Comparison of ENCODE assay signal across 10 mouse cellular contexts in genomic region chr4:53219351-53219750, GRCm38 (mm10). TPM values are rescaled to one million over a fixed set of nuclear protein-coding genes. Genes with fewer than 3 reads are reported as not detected.
A peak's percentile ranks its signal among the peaks of the same experiment; 100 is the strongest.
DNase-seq lines count a peak whose midpoint lies in the region; ATAC-seq and TF ChIP-seq lines count a peak whose summit lies in the region.
"Had no signal": no experiment of that assay in that cellular context is flagged by ENCODE, and none has a peak within 500 bp of the region (broad histone marks: within the 10 kb centered on the region; RNA-seq: fewer than 3 reads in every experiment).

No protein-coding gene starts in this region.

- WGBS in forebrain, embryonic 15.5 days, result 38% methylated on average over 3 of the region's 3 CpGs
- 48% methylated on average over 3 of the region's 3 CpGs for WGBS in forebrain, embryonic 12.5 days
- WGBS in lung, postnatal 0 days, result 34% methylated on average over 3 of the region's 3 CpGs

- ATAC-seq in forebrain, embryonic 15.5 days (replicated peaks), result peak; percentile 14
- ATAC-seq in forebrain, embryonic 12.5 days (ENCODE audit: low FRiP score), result no peak
- peak; percentile 56 for ATAC-seq in lung, postnatal 0 days

- H3K27ac ChIP-seq in forebrain, embryonic 15.5 days (replicated peaks), result peak overlapping the region; percentile 86
- no peak overlapping the region for H3K27ac ChIP-seq in forebrain, embryonic 12.5 days
- H3K27ac ChIP-seq in lung, postnatal 0 days (ENCODE audit: low read length), result 0 out of 2 replicates have a peak overlapping the region, but pooled peaks have one; percentile 59

- peaks cover 27% of the 10 kb centered on the region for H3K4me1 ChIP-seq in forebrain, embryonic 15.5 days
- peaks cover 23% of the 10 kb centered on the region for H3K4me1 ChIP-seq in forebrain, embryonic 12.5 days
- peaks cover 15% of the 10 kb centered on the region for H3K4me1 ChIP-seq in lung, postnatal 0 days (ENCODE audit: insufficient read depth, low read depth, low read length)

- no peak overlapping the region for H3K9ac ChIP-seq in forebrain, embryonic 15.5 days (replicated peaks)
- no peak overlapping the region for H3K9ac ChIP-seq in forebrain, embryonic 12.5 days
- no peak overlapping the region for H3K9ac ChIP-seq in lung, postnatal 0 days (replicated peaks; ENCODE audit: low read depth)
- H3K9ac ChIP-seq: embryonic facial prominence, embryonic 15.5 days; limb, embryonic 15.5 days had no signal

- intact Hi-C loops in heart, postnatal 36 days (cut with DNase I), result loop anchor here (2.0 kb wide), 3 partner anchors 23 to 61 kb away; partner anchors contain the start of gene Abca1

- H3K27me3 ChIP-seq in forebrain, embryonic 15.5 days, result no peaks in the 10 kb centered on the region
- no peaks in the 10 kb centered on the region for H3K27me3 ChIP-seq in forebrain, embryonic 12.5 days
- no peaks in the 10 kb centered on the region for H3K27me3 ChIP-seq in lung, postnatal 0 days (replicated peaks; ENCODE audit: insufficient read depth, low read length)
- H3K27me3 ChIP-seq: embryonic facial prominence, embryonic 15.5 days; limb, embryonic 15.5 days had no signal

- H3K4me2 ChIP-seq in forebrain, embryonic 15.5 days (replicated peaks), result no peak overlapping the region
- H3K4me2 ChIP-seq in forebrain, embryonic 12.5 days, result no peak overlapping the region
- H3K4me2 ChIP-seq in lung, postnatal 0 days (replicated peaks; ENCODE audit: low read depth, low read length), result no peak overlapping the region
- H3K4me2 ChIP-seq: embryonic facial prominence, embryonic 15.5 days had no signal

- H3K9me3 ChIP-seq in forebrain, embryonic 15.5 days, result no peaks in the 10 kb centered on the region
- H3K9me3 ChIP-seq in forebrain, embryonic 12.5 days, result no peaks in the 10 kb centered on the region
- no peaks in the 10 kb centered on the region for H3K9me3 ChIP-seq in lung, postnatal 0 days (ENCODE audit: low read length)
- H3K9me3 ChIP-seq: embryonic facial prominence, embryonic 15.5 days; limb, embryonic 15.5 days had no signal

- TF ChIP-seq EP300 in lung, postnatal 0 days (IDR thresholded peaks at IDR 0.05), result peak; percentile 55

- no peaks in the 10 kb centered on the region for H3K36me3 ChIP-seq in forebrain, embryonic 15.5 days
- H3K36me3 ChIP-seq in forebrain, embryonic 12.5 days (replicated peaks), result no peaks in the 10 kb centered on the region
- H3K36me3 ChIP-seq in lung, postnatal 0 days (ENCODE audit: insufficient read depth, low read length), result no peaks in the 10 kb centered on the region
- H3K36me3 ChIP-seq: embryonic facial prominence, embryonic 15.5 days; limb, embryonic 15.5 days had no signal

- TF ChIP-seq CTCF in lung, postnatal 0 days (IDR thresholded peaks at IDR 0.05), result no peak

- no peak overlapping the region for H3K4me3 ChIP-seq in forebrain, embryonic 15.5 days
- no peak overlapping the region for H3K4me3 ChIP-seq in forebrain, embryonic 12.5 days (replicated peaks)
- H3K4me3 ChIP-seq in lung, postnatal 0 days (ENCODE audit: low read depth, low read length), result no peak overlapping the region
- H3K4me3 ChIP-seq: embryonic facial prominence, embryonic 15.5 days; limb, embryonic 15.5 days had no signal

- peak; percentile 82 for DNase-seq in 3T3-L1 (ENCODE audit: low read depth, low spot score)
- peak; percentile 97 for DNase-seq in fibroblast of lung, adult 2 months (ENCODE audit: low read depth)
- peak; percentile 74 to 75 for DNase-seq in heart, postnatal 36 days
- peak; percentile 57 for DNase-seq in lung, postnatal 0 days (ENCODE audit: low spot score)
- no peak for DNase-seq in yolk sac, embryonic 10.5 days (ENCODE audit: low spot score)
- no peak for DNase-seq in thymus, postnatal 10 days (ENCODE audit: low spot score in 2 of 2)

RNA-seq across cellular contexts. Expression of gene Abca1, which starts 59.7 kb away (rescaled TPM):
- polyA plus RNA-seq in forebrain, embryonic 15.5 days (2015; fragmentation: Nextera tagmentation; extraction: Ambion mirVana), result 10.0 and 10.2 TPM in 2 replicates
- 5.9 and 7.5 TPM in 2 replicates for polyA plus RNA-seq in forebrain, embryonic 12.5 days (2016; fragmentation: Nextera tagmentation; extraction: Ambion mirVana)
- 10 to 100 TPM; 24.6 to 26.3 TPM for total RNA-seq in heart, postnatal 36 days (2021)
- 3.7 and 4.6 TPM in 2 replicates for polyA plus RNA-seq in lung, postnatal 0 days (2015; fragmentation: Nextera tagmentation; extraction: Ambion mirVana)

Comparison
In these comparisons a context has a peak if more than half of its experiments do, and no peak if none do; other contexts are left out.
1. DNase-seq: peak in 3T3-L1 (single experiment), fibroblast of lung, adult 2 months (single experiment), heart, postnatal 36 days (2 of 2) and lung, postnatal 0 days (single experiment); none in yolk sac, embryonic 10.5 days (single experiment) and thymus, postnatal 10 days (0 of 2).